Mouse (Mus musculus) heart, postnatal 0 days (tissue): ENCODE measurements around the gene Ccdc167. TPM values are rescaled to one million over a fixed set of nuclear protein-coding genes. Genes with fewer than 3 reads are reported as not detected.

Experiments
- ATAC-seq: fragments of 200-750 bp; cut with Nextera tagmentation; 2 replicates; pipeline ENCODE4 v1.8.0; 2017; ENCODE audit warnings: low read depth, moderate number of reproducible peaks, moderate library complexity; ENCODE audit not compliant: insufficient read depth
- DNase-seq: peaks from one replicate; pipeline ENCODE4 v3.0.0-alpha.2; 2016; ENCODE audit warnings: low spot score
- H3K27ac ChIP-seq: fragments of 300-500 bp; sonication (generic); 2 replicates; pipeline ENCODE4 v1.5.1; 2014; ENCODE audit warnings: low read depth, mild to moderate bottlenecking
- H3K27me3 ChIP-seq: fragments of 300-500 bp; sonication (generic); 2 replicates; pipeline ENCODE4 v1.6.1; 2014; ENCODE audit warnings: low read length, mixed read lengths; ENCODE audit not compliant: control insufficient read depth, insufficient read depth
- H3K36me3 ChIP-seq: fragments of 300-500 bp; sonication (generic); replicated peaks from 2 replicates; pipeline ENCODE4 v1.6.1; 2014; ENCODE audit warnings: low read length, mixed read lengths; ENCODE audit not compliant: control insufficient read depth, insufficient read depth
- H3K4me1 ChIP-seq: fragments of 300-500 bp; sonication (generic); 2 replicates; pipeline ENCODE4 v1.6.1; 2014; ENCODE audit warnings: antibody characterized with exemption; ENCODE audit not compliant: control insufficient read depth, insufficient read depth
- H3K4me2 ChIP-seq: fragments of 300-500 bp; sonication (generic); 2 replicates; pipeline ENCODE4 v1.6.1; 2014; ENCODE audit warnings: low read depth, mild to moderate bottlenecking, low read length, moderate library complexity
- H3K4me3 ChIP-seq: fragments of 300-500 bp; sonication (generic); 2 replicates; pipeline ENCODE4 v1.5.1; 2014; ENCODE audit warnings: low read depth, low read length
- H3K9ac ChIP-seq: fragments of 300-500 bp; sonication (generic); replicated peaks from 2 replicates; pipeline ENCODE4 v1.6.1; 2014; ENCODE audit warnings: low read depth, low read length, mixed read lengths
- H3K9me3 ChIP-seq: fragments of 300-500 bp; sonication (generic); replicated peaks from 2 replicates; pipeline ENCODE4 v1.6.1; 2016; ENCODE audit warnings: low read length; ENCODE audit not compliant: control insufficient read depth
- CTCF ChIP-seq: IDR thresholded peaks from 2 replicates; pipeline ENCODE4 v1.5.1; 2016; ENCODE audit warnings: antibody characterized with exemption, control low read depth, low read depth
- EP300 ChIP-seq: IDR thresholded peaks from 2 replicates; pipeline ENCODE4 v1.6.1; 2016; ENCODE audit warnings: antibody characterized with exemption, low read depth
- WGBS: fragments of 180-500 bp; shearing (Covaris S2); extraction: QIAGEN DNeasy Blood & Tissue Kit; methylation state at CpG from one replicate; pipeline ENCODE4 v1.1.7; 2014; 5-methylcytosine and 5-hydroxymethylcytosine counted together
- polyA plus RNA-seq: library from polyadenylated mRNA; unstranded; fragments of >200 nt; fragmentation: Nextera tagmentation; extraction: Ambion mirVana; gene quantifications from 2 replicates; pipeline ENCODE4 v1.2.1, GENCODE M21; 2015
- total RNA-seq: library from RNA; depleted of rRNA; stranded (reverse); fragments of >200 nt; gene quantifications from 2 replicates; pipeline ENCODE4 v1.2.3, GENCODE M21; 2014; ENCODE audit warnings: low replicate concordance

Ccdc167 gene
- total and polyA plus RNA-seq, 2 experiments from 2014 or later = 6.4 to 8.2 TPM

- Histone ChIP-seq H3K4me2 (no peak overlapping the region), H3K36me3 (peaks cover 84% of the 10 kb centered on the region), H3K4me3 (no peak overlapping the region), H3K9ac (no peak overlapping the region), H3K4me1 (no peaks in the 10 kb centered on the region), H3K27me3 (no peaks in the 10 kb centered on the region), H3K27ac (no peak overlapping the region), H3K9me3 (no peaks in the 10 kb centered on the region)
- ATAC-seq (no peak), DNase-seq (no peak)
- WGBS = 83% methylated on average over 8 of the region's 8 CpGs
- TF ChIP-seq EP300 = no peak
- TF ChIP-seq CTCF = no peak
Measured at GRCm38 (mm10) chr17:29678526-29678925, 38.3 kb downstream of the Ccdc167 start.

DNA sequence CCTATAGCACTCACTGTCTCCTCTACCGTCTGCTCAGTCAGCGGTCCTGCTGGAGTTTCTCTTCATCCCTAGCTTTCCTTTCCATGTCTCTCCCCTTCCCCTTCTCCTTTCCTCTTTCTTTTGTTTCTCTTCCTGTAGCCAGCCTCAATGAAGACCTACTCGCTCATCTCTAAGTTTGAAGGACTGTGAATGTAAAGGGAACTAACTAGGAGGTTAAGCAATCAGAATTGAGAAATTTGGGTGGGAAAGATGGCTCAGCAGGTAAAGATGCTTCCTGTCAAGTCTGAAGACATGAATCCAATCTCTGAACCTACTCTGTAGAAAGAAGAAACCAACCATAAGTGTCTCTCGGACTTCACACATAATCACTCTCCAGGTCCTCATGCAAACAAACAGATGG lies 43.5 kb downstream of the Ccdc167 start:
- DNase-seq = no peak
- no peak overlapping the region for H3K4me3 ChIP-seq
- TF ChIP-seq CTCF (no peak), EP300 (no peak)
- ATAC-seq = no peak
- no peaks in the 10 kb centered on the region for H3K4me1 ChIP-seq
- peaks cover 61% of the 10 kb centered on the region for H3K36me3 ChIP-seq
- no peaks in the 10 kb centered on the region for H3K9me3 ChIP-seq
- no peak overlapping the region for H3K4me2 ChIP-seq
- H3K9ac ChIP-seq = no peak overlapping the region
- H3K27me3 ChIP-seq = no peaks in the 10 kb centered on the region
- H3K27ac ChIP-seq = no peak overlapping the region
- 93% methylated on average over 4 of the region's 4 CpGs for WGBS

- no peak overlapping the region for H3K27ac ChIP-seq
- H3K36me3 ChIP-seq = peaks cover 58% of the 10 kb centered on the region
- H3K27me3 ChIP-seq = no peaks in the 10 kb centered on the region
- H3K9me3 ChIP-seq = no peaks in the 10 kb centered on the region
- DNase-seq (no peak), ATAC-seq (no peak)
- no peak for TF ChIP-seq CTCF
- no peak for TF ChIP-seq EP300
- no peak overlapping the region for H3K9ac ChIP-seq
- WGBS = 51% methylated on average over 2 of the region's 2 CpGs
- H3K4me3 ChIP-seq = no peak overlapping the region
- no peak overlapping the region for H3K4me2 ChIP-seq
- no peaks in the 10 kb centered on the region for H3K4me1 ChIP-seq
Measured at GRCm38 (mm10) chr17:29671021-29671420, 45.8 kb downstream of the Ccdc167 start.

DNA sequence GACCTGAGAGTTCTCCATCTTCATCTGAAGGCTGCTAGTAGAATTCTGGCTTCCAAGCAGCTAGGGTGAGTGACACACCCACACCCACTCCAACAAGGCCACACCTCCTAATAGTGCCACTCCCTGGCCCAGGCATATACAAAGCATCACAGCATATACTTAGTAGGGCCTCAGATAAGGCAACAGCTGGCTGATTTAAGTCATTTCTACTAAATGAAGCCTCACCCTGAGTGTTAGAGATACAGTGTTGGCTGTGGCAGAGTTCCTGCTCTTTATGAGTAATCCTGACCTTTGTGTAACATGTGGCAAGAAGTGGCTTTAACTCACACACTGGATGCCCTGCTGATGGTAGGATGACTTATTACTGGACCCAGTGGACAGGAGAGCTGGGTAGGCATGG lies 46.9 kb downstream of the Ccdc167 start:
- Histone ChIP-seq H3K36me3 (peaks cover 56% of the 10 kb centered on the region), H3K9ac (no peak overlapping the region), H3K9me3 (no peaks in the 10 kb centered on the region), H3K4me2 (no peak overlapping the region), H3K27me3 (no peaks in the 10 kb centered on the region), H3K4me1 (no peaks in the 10 kb centered on the region), H3K4me3 (no peak overlapping the region), H3K27ac (no peak overlapping the region)
- ATAC-seq (no peak), DNase-seq (no peak)
- TF ChIP-seq EP300 (no peak), CTCF (no peak)

- WGBS = 83% methylated on average over 4 of the region's 4 CpGs
- no peaks in the 10 kb centered on the region for H3K4me1 ChIP-seq
- no peak overlapping the region for H3K4me2 ChIP-seq
- ATAC-seq = no peak
- peaks cover 58% of the 10 kb centered on the region for H3K36me3 ChIP-seq
- H3K27ac ChIP-seq = no peak overlapping the region
- DNase-seq = no peak
- no peaks in the 10 kb centered on the region for H3K9me3 ChIP-seq
- no peak overlapping the region for H3K4me3 ChIP-seq
- TF ChIP-seq CTCF (no peak), EP300 (no peak)
- H3K9ac ChIP-seq = no peak overlapping the region
- H3K27me3 ChIP-seq = no peaks in the 10 kb centered on the region
Measured at GRCm38 (mm10) chr17:29669030-29669429, 47.8 kb downstream of the Ccdc167 start.
